ENCODE assay signal across 28 mouse cellular contexts in the genomic region with DNA sequence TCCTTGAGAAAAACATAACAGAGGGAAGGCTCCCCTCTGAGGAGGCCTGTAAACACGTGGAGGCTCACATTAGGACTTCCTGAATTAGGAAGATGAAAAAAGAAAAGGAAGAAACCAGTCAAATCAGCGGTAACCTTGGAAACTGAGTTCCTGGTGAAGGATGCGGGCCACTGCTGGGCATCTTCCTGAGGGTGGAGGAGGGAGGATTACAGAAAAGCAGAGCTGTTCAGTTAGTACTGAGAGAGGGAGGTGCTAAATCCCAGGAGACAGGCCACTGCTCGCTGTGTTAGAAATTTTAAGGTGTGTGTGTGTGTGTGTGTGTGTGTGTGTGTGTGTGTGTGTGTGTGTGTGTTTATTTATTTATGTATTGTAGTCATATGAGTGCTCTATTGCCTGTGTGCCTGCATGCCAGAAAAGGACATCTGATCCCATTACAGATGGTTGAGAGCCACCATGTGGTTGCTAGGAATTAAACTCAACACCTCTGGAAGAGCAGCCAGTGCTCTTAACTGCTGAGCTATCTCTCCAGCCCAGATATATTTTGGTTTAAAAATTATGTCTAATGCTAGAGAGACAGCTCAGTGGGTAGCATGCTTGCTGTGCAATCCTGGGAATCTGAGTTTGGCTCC. TPM values are rescaled to one million over a fixed set of nuclear protein-coding genes. Genes with fewer than 3 reads are reported as not detected.
A peak's percentile ranks its signal among the peaks of the same experiment; 100 is the strongest.
DNase-seq lines count a peak whose midpoint lies in the region; ATAC-seq and TF ChIP-seq lines count a peak whose summit lies in the region.
"Had no signal": no experiment of that assay in that cellular context is flagged by ENCODE, and none has a peak within 500 bp of the region (broad histone marks: within the 10 kb centered on the region; RNA-seq: fewer than 3 reads in every experiment).

No protein-coding gene starts in this region.

- TF ChIP-seq CTCF in forebrain, postnatal 0 days (IDR thresholded peaks at IDR 0.05; ENCODE audit: low read depth): peak; percentile 35

- peak; percentile 44; the same call in 1 of the 2 replicates for ATAC-seq in forebrain, postnatal 0 days
- ATAC-seq in forebrain, embryonic 15.5 days (replicated peaks): no peak
- ATAC-seq: inflammation-experienced regulatory T-cells, adult 6 months; Patski had no signal

- no peaks in the 10 kb centered on the region for H3K27me3 ChIP-seq in forebrain, postnatal 0 days (ENCODE audit: insufficient read depth, low read length)
- H3K27me3 ChIP-seq in forebrain, embryonic 15.5 days: no peaks in the 10 kb centered on the region
- H3K27me3 ChIP-seq: CH12.LX; embryonic facial prominence, embryonic 13.5 days; liver, embryonic 15.5 days; neural tube, embryonic 13.5 days; Patski had no signal

- intact Hi-C loops in left cerebral cortex, postnatal 25 days (cut with DNase I): no loop called here
- intact Hi-C loops in left cerebral cortex, postnatal 14 days (cut with DNase I): no loop called here

- no peaks in the 10 kb centered on the region for H3K36me3 ChIP-seq in forebrain, postnatal 0 days (ENCODE audit: insufficient read depth)
- no peaks in the 10 kb centered on the region for H3K36me3 ChIP-seq in forebrain, embryonic 15.5 days
- H3K36me3 ChIP-seq: embryonic facial prominence, embryonic 13.5 days; G1E; hindbrain, embryonic 10.5 days; limb, embryonic 13.5 days; liver, embryonic 15.5 days; neural tube, embryonic 13.5 days had no signal

- H3K4me1 ChIP-seq in forebrain, postnatal 0 days (ENCODE audit: insufficient read depth): no peaks in the 10 kb centered on the region; the same call in 1 of the 2 replicates
- H3K4me1 ChIP-seq in forebrain, embryonic 15.5 days: peaks cover 44% of the 10 kb centered on the region

- no peak overlapping the region for H3K9ac ChIP-seq in forebrain, postnatal 0 days
- no peak overlapping the region for H3K9ac ChIP-seq in forebrain, embryonic 15.5 days (replicated peaks)
- H3K9ac ChIP-seq: embryonic facial prominence, embryonic 13.5 days; limb, embryonic 13.5 days; liver, embryonic 15.5 days; neural tube, embryonic 13.5 days had no signal

- DNase-seq in forebrain, postnatal 0 days: no peak
- DNase-seq in left cerebral cortex, postnatal 25 days (ENCODE audit: low spot score in 2 of 2): peak; percentile 17 to 36
- DNase-seq in left cerebral cortex, postnatal 14 days (ENCODE audit: low spot score in 2 of 2): no peak
- DNase-seq in right cerebral cortex, adult 2 months (ENCODE audit: low spot score in 2 of 2): peak; percentile 31 to 46
- no peak for DNase-seq in right cerebral cortex, postnatal 14 days
- peak; percentile 21 for DNase-seq in telencephalon, adult 2 months (ENCODE audit: low read depth, low spot score)
- DNase-seq: B cell, adult 2 months; cerebellum, adult 11-12 months; gastrocnemius, adult 2 months; lung, postnatal 4 days; retina, postnatal 1 day; thymus, adult 2 months; thymus, postnatal 4 days had no signal

- H3K9me3 ChIP-seq in forebrain, postnatal 0 days (ENCODE audit: low read length): no peaks in the 10 kb centered on the region
- H3K9me3 ChIP-seq in forebrain, embryonic 15.5 days: no peaks in the 10 kb centered on the region
- H3K9me3 ChIP-seq: embryonic facial prominence, embryonic 13.5 days; limb, embryonic 13.5 days; liver, embryonic 15.5 days; neural tube, embryonic 13.5 days had no signal

- H3K27ac ChIP-seq in forebrain, postnatal 0 days (ENCODE audit: low read depth, low read length): no peak overlapping the region
- no peak overlapping the region for H3K27ac ChIP-seq in forebrain, embryonic 15.5 days (replicated peaks)
- H3K27ac ChIP-seq: embryonic facial prominence, embryonic 13.5 days; gastrocnemius, adult 2 months; hindbrain, embryonic 10.5 days; limb, embryonic 13.5 days; liver, embryonic 15.5 days; neural tube, embryonic 13.5 days had no signal

- 23% methylated on average over 4 of the region's 4 CpGs for WGBS in forebrain, postnatal 0 days
- 16% methylated on average over 4 of the region's 4 CpGs for WGBS in forebrain, embryonic 15.5 days

- no peak overlapping the region for H3K4me3 ChIP-seq in forebrain, postnatal 0 days (ENCODE audit: low read depth, low read length)
- no peak overlapping the region for H3K4me3 ChIP-seq in forebrain, embryonic 15.5 days
- H3K4me3 ChIP-seq: embryonic facial prominence, embryonic 13.5 days; erythroblast, embryonic 14.5 days; gastrocnemius, adult 2 months; hindbrain, embryonic 10.5 days; limb, embryonic 13.5 days; liver, embryonic 15.5 days; myocyte; neural tube, embryonic 13.5 days had no signal

- H3K4me2 ChIP-seq in forebrain, postnatal 0 days (ENCODE audit: low read depth): no peak overlapping the region
- no peak overlapping the region for H3K4me2 ChIP-seq in forebrain, embryonic 15.5 days (replicated peaks)
- H3K4me2 ChIP-seq: embryonic facial prominence, embryonic 13.5 days; heart, embryonic 11.5 days; limb, embryonic 13.5 days; liver, embryonic 15.5 days; neural tube, embryonic 13.5 days had no signal

RNA-seq across cellular contexts. Expression of gene Scn11a, which starts 17.4 kb away (rescaled TPM):
- 0.46 and 0.57 TPM in 2 replicates for total RNA-seq in forebrain, postnatal 0 days (2014; rRNA removed)
- 0.05 and 0.21 TPM in 2 replicates for polyA plus RNA-seq in forebrain, postnatal 0 days (2015; fragmentation: Nextera tagmentation; extraction: Ambion mirVana)
- 0.18 and 0.22 TPM in 2 replicates for polyA plus RNA-seq in forebrain, embryonic 15.5 days (2015; fragmentation: Nextera tagmentation; extraction: Ambion mirVana)
- total RNA-seq in left cerebral cortex, postnatal 25 days (2021): under 1 TPM; 0.16 to 0.34 TPM
- total RNA-seq in left cerebral cortex, postnatal 14 days (2021): under 1 TPM; 0.13 to 0.40 TPM
- total RNA-seq: adrenal gland, adult 18-20 months; gastrocnemius, adult 2 months; layer of hippocampus, adult 18-20 months had no signal
- polyA plus RNA-seq: embryonic facial prominence, embryonic 13.5 days; erythroblast, embryonic 14.5 days; G1E; Patski had no signal

RNA-seq across cellular contexts. Expression of gene Wdr48, which starts 52.0 kb away (rescaled TPM):
- total RNA-seq in forebrain, postnatal 0 days (2014; rRNA removed): 80.3 and 83.2 TPM in 2 replicates
- 41.1 and 47.9 TPM in 2 replicates for polyA plus RNA-seq in forebrain, postnatal 0 days (2015; fragmentation: Nextera tagmentation; extraction: Ambion mirVana)
- 78.0 and 82.5 TPM in 2 replicates for polyA plus RNA-seq in forebrain, embryonic 15.5 days (2015; fragmentation: Nextera tagmentation; extraction: Ambion mirVana)
- 10 to 100 TPM; 67.8 to 82.2 TPM for total RNA-seq in left cerebral cortex, postnatal 25 days (2021)
- total RNA-seq in left cerebral cortex, postnatal 14 days (2021): 10 to 100 TPM; 75.3 to 79.6 TPM

Comparison
In these comparisons a context has a peak if more than half of its experiments do, and no peak if none do; other contexts are left out.
1. DNase-seq: peak in left cerebral cortex, postnatal 25 days (2 of 2), right cerebral cortex, adult 2 months (2 of 2) and telencephalon, adult 2 months (single experiment); none in forebrain, postnatal 0 days (single experiment), left cerebral cortex, postnatal 14 days (0 of 2) and right cerebral cortex, postnatal 14 days (single experiment).